9 mouse cellular contexts compared by ENCODE assay signal in genomic region chr10:19043529-19044262, GRCm38 (mm10). TPM values are rescaled to one million over a fixed set of nuclear protein-coding genes. Genes with fewer than 3 reads are reported as not detected.
DNase-seq lines count a peak whose midpoint lies in the region; ATAC-seq and TF ChIP-seq lines count a peak whose summit lies in the region.
"Had no signal": no experiment of that assay in that cellular context is flagged by ENCODE, and none has a peak within 500 bp of the region (broad histone marks: within the 10 kb centered on the region; RNA-seq: fewer than 3 reads in every experiment).

No protein-coding gene starts in this region.

- no peak overlapping the region for H3K4me2 ChIP-seq in midbrain, embryonic 14.5 days (ENCODE audit: low read length)
- H3K4me2 ChIP-seq in midbrain, embryonic 16.5 days (ENCODE audit: low read length): no peak overlapping the region
- H3K4me2 ChIP-seq in lung, postnatal 0 days (replicated peaks; ENCODE audit: low read depth, low read length): no peak overlapping the region
- H3K4me2 ChIP-seq in stomach, postnatal 0 days (replicated peaks; ENCODE audit: low read depth): peak overlapping the region; percentile 35
- H3K4me2 ChIP-seq: lung, embryonic 15.5 days had no signal

- no peak overlapping the region for H3K27ac ChIP-seq in midbrain, embryonic 14.5 days (replicated peaks; ENCODE audit: low read depth, low read length)
- H3K27ac ChIP-seq in midbrain, embryonic 16.5 days (ENCODE audit: low read length): no peak overlapping the region
- no peak overlapping the region for H3K27ac ChIP-seq in lung, postnatal 0 days (ENCODE audit: low read length)
- H3K27ac ChIP-seq in stomach, postnatal 0 days (replicated peaks): 0 out of 2 replicates have a peak overlapping the region, but pooled peaks have one; percentile 49
- H3K27ac ChIP-seq: lung, embryonic 15.5 days had no signal

- H3K27me3 ChIP-seq in midbrain, embryonic 14.5 days (ENCODE audit: control insufficient read depth, insufficient read depth, low read length): no peaks in the 10 kb centered on the region
- H3K27me3 ChIP-seq in midbrain, embryonic 16.5 days (ENCODE audit: control insufficient read depth, insufficient read depth, low read depth, low read length): no peaks in the 10 kb centered on the region
- no peaks in the 10 kb centered on the region for H3K27me3 ChIP-seq in lung, postnatal 0 days (replicated peaks; ENCODE audit: insufficient read depth, low read length)
- H3K27me3 ChIP-seq in stomach, postnatal 0 days (ENCODE audit: control insufficient read depth, insufficient read depth, low read length): no peaks in the 10 kb centered on the region
- H3K27me3 ChIP-seq: lung, embryonic 15.5 days had no signal

- TF ChIP-seq EP300 in lung, postnatal 0 days (IDR thresholded peaks at IDR 0.05): no peak
- no peak for TF ChIP-seq EP300 in stomach, postnatal 0 days (optimal IDR thresholded peaks at IDR 0.05)

- no peaks in the 10 kb centered on the region for H3K9me3 ChIP-seq in midbrain, embryonic 14.5 days (ENCODE audit: control insufficient read depth, low read length)
- H3K9me3 ChIP-seq in midbrain, embryonic 16.5 days (replicated peaks; ENCODE audit: control insufficient read depth, low read length, poor library complexity, severe bottlenecking): no peaks in the 10 kb centered on the region
- H3K9me3 ChIP-seq in lung, postnatal 0 days (ENCODE audit: low read length): no peaks in the 10 kb centered on the region
- H3K9me3 ChIP-seq in stomach, postnatal 0 days (ENCODE audit: control insufficient read depth, low read length): no peaks in the 10 kb centered on the region
- H3K9me3 ChIP-seq: lung, embryonic 15.5 days had no signal

- H3K9ac ChIP-seq in midbrain, embryonic 14.5 days (replicated peaks; ENCODE audit: low read length): no peak overlapping the region
- no peak overlapping the region for H3K9ac ChIP-seq in midbrain, embryonic 16.5 days (ENCODE audit: low read depth, low read length)
- no peak overlapping the region for H3K9ac ChIP-seq in lung, postnatal 0 days (replicated peaks; ENCODE audit: low read depth)
- H3K9ac ChIP-seq in stomach, postnatal 0 days (ENCODE audit: low read length): no peak overlapping the region
- H3K9ac ChIP-seq: lung, embryonic 15.5 days had no signal

- H3K36me3 ChIP-seq in midbrain, embryonic 14.5 days (ENCODE audit: control insufficient read depth, insufficient read depth, low read length): no peaks in the 10 kb centered on the region
- no peaks in the 10 kb centered on the region for H3K36me3 ChIP-seq in midbrain, embryonic 16.5 days (ENCODE audit: control insufficient read depth, insufficient read depth, low read length)
- no peaks in the 10 kb centered on the region for H3K36me3 ChIP-seq in lung, postnatal 0 days (ENCODE audit: insufficient read depth, low read length)
- H3K36me3 ChIP-seq in stomach, postnatal 0 days (ENCODE audit: control insufficient read depth, insufficient read depth, low read length): no peaks in the 10 kb centered on the region
- H3K36me3 ChIP-seq: lung, embryonic 15.5 days had no signal

- no peaks in the 10 kb centered on the region for H3K4me1 ChIP-seq in midbrain, embryonic 14.5 days (ENCODE audit: control insufficient read depth, insufficient read depth, low read length)
- H3K4me1 ChIP-seq in midbrain, embryonic 16.5 days (ENCODE audit: control insufficient read depth, insufficient read depth, low read length): no peaks in the 10 kb centered on the region
- no peaks in the 10 kb centered on the region for H3K4me1 ChIP-seq in lung, postnatal 0 days (ENCODE audit: insufficient read depth, low read depth, low read length)
- H3K4me1 ChIP-seq in stomach, postnatal 0 days (replicated peaks; ENCODE audit: control insufficient read depth, insufficient read depth): no peaks in the 10 kb centered on the region
- H3K4me1 ChIP-seq: lung, embryonic 15.5 days had no signal

- H3K4me3 ChIP-seq in midbrain, embryonic 14.5 days (replicated peaks; ENCODE audit: low read depth, low read length): no peak overlapping the region
- H3K4me3 ChIP-seq in midbrain, embryonic 16.5 days (ENCODE audit: low read depth, low read length): no peak overlapping the region
- H3K4me3 ChIP-seq in lung, postnatal 0 days (ENCODE audit: low read depth, low read length): no peak overlapping the region
- 0 out of 2 replicates have a peak overlapping the region, but pooled peaks have one; percentile 8 for H3K4me3 ChIP-seq in stomach, postnatal 0 days (ENCODE audit: low read depth, low read length)
- H3K4me3 ChIP-seq: lung, embryonic 15.5 days had no signal

- no peak for TF ChIP-seq CTCF in lung, postnatal 0 days (IDR thresholded peaks at IDR 0.05)
- TF ChIP-seq CTCF in stomach, postnatal 0 days (IDR thresholded peaks at IDR 0.05; ENCODE audit: low read depth): no peak

- ATAC-seq in midbrain, embryonic 14.5 days (ENCODE audit: low FRiP score, low TSS enrichment): no peak
- no peak for ATAC-seq in midbrain, embryonic 16.5 days
- peak; percentile 41 for ATAC-seq in lung, postnatal 0 days
- ATAC-seq in stomach, postnatal 0 days (ENCODE audit: low FRiP score, low TSS enrichment): peak; percentile 91
- no peak for ATAC-seq in cerebellum, adult (ENCODE audit: insufficient number of reproducible peaks, low FRiP score, low TSS enrichment)

- peak; percentile 4 for DNase-seq in midbrain, embryonic 14.5 days
- DNase-seq in ZHBTc4 (ENCODE audit: low read depth, low spot score): peak; percentile 38
- peak; percentile 60 for DNase-seq in lung, postnatal 0 days (ENCODE audit: low spot score)
- DNase-seq in stomach, postnatal 0 days (ENCODE audit: low spot score): peak; percentile 60
- DNase-seq in cerebellum, postnatal 10 days: no peak
- no peak for DNase-seq in adrenal gland, adult 8-10 months

- 74% methylated on average over 4 of the region's 4 CpGs for WGBS in midbrain, embryonic 14.5 days
- 66% methylated on average over 4 of the region's 4 CpGs for WGBS in midbrain, embryonic 16.5 days
- 61% methylated on average over 4 of the region's 4 CpGs for WGBS in lung, postnatal 0 days
- 46% methylated on average over 4 of the region's 4 CpGs for WGBS in stomach, postnatal 0 days

RNA-seq across cellular contexts. Expression of gene Tnfaip3, which starts 28.2 kb away (rescaled TPM):
- polyA plus RNA-seq in midbrain, embryonic 14.5 days (2014; fragmentation: Nextera tagmentation; extraction: Ambion mirVana): 1.8 and 3.1 TPM in 2 replicates
- polyA plus RNA-seq in midbrain, embryonic 16.5 days (2015; fragmentation: Nextera tagmentation; extraction: Ambion mirVana): 3.0 and 3.4 TPM in 2 replicates
- 4.9 and 9.5 TPM in 2 replicates for polyA plus RNA-seq in lung, postnatal 0 days (2015; fragmentation: Nextera tagmentation; extraction: Ambion mirVana)
- polyA plus RNA-seq in stomach, postnatal 0 days (2015; fragmentation: Nextera tagmentation; extraction: Ambion mirVana): 1.7 and 1.8 TPM in 2 replicates
- 10 to 100 TPM in 2 of 4 experiments, 1 to 10 TPM in 2; 4.1 to 18.9 (median 8.9) TPM for total RNA-seq in adrenal gland, adult 8-10 months (2022)

Comparison
In these comparisons a context has a peak if more than half of its experiments do, and no peak if none do; other contexts are left out.
1. ATAC-seq: peak in lung, postnatal 0 days (single experiment) and stomach, postnatal 0 days (single experiment); none in midbrain, embryonic 14.5 days (single experiment), midbrain, embryonic 16.5 days (single experiment) and cerebellum, adult (single experiment).
2. DNase-seq: peak in midbrain, embryonic 14.5 days (single experiment), ZHBTc4 (single experiment), lung, postnatal 0 days (single experiment) and stomach, postnatal 0 days (single experiment); none in cerebellum, postnatal 10 days (0 of 2) and adrenal gland, adult 8-10 months (single experiment).